Mouse (Mus musculus): ENCODE results near the gene Olfr1352.
"Not testable (repeated sequence)": the region's sequence is repeated elsewhere in the genome, so short reads cannot be mapped to it uniquely, and the experiment has no call there.

Olfr1352 gene

DNA sequence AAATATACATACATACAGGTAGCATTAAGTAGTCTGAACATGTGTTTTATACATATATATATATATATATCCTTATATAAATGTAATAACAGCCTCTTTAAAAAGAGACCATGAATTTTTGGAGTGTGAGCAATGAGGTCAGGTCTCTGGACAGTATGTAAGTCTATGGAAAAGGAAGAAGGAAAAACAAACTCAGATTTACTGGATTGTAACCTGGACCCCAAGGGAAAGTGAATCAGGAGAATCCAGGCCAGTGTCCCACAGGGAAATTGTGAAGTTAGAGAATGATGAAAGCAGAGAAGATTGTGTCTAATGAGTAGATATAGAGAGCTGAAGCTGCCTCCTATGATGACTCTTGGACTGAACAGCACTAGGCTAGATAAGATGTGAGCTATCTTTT is at the start of gene Olfr1352:
Olfr1352 (plus strand) TSS at position 301 of the 400 bp plus-strand sequence.
- DNase-seq, result no peak

DNA sequence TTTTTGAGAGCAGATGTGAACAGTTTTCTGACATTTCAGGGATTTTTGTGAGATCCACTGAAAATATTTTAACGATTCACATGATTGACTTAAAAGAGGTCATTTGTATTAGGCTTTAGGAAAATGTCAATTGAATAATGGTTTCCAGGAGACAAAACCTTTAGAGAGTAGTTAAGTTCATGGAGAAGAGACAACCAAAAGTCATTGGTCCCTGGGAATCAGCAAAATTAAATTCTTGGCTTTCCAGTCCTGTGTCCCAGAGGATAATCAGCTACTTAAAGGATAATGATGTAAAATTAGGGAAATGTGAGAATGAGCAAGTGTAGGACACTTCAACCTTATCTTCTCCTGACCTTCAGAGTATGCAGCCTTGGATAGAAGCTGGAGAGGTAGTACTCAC is 30.5 kb upstream of the Olfr1352 start, which contains the start of gene Olfr8:
Olfr8 (plus strand) TSS at position 301 of the 400 bp plus-strand sequence.
- DNase-seq, result not testable (repeated sequence)

DNA sequence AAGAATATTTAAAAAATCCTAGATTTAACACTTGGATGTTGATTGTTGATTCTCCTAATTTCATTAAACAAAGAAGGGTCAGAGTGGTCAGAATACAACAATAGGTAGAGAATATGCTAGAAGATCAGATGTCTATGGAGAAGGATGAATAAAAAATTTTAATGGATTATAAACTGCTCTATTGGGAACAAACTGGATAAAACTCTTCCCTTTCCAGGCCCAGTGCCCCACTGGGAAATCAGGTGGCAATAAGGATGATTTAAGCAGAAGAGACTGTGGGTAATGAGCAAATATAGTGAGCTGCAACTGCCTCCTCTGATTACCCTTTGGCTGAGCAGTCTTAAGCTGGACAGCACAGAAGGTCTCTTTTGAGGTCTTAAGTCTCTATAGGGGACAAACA is 17.8 kb upstream of the Olfr1352 start, which contains the start of gene Olfr1353:
Olfr1353 (plus strand) TSS at position 301 of the 400 bp plus-strand sequence.
- DNase-seq, result not testable (repeated sequence)

DNA sequence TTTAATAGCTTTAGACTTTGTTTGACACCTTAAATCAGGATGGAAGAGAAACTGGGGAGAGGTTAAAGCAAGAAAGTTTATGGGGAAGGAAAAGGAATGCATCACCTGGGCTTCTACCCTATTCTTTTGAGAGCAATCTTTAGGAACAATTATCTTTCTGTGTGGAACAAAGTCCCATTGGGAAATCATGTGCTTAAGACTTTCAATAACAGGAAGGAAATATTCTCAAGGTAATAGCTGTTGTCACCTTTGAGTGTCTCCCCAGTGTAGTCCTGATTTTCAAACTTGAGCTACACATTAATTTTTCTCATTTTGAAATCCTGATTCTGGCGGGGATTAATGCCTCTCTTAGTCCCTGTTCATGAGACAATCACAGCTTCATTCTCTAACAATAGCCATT is 31.3 kb downstream of the Olfr1352 start, which contains the start of gene Olfr1351:
Olfr1351 (plus strand) TSS at position 301 of the 400 bp plus-strand sequence.
- no peak for DNase-seq

DNA sequence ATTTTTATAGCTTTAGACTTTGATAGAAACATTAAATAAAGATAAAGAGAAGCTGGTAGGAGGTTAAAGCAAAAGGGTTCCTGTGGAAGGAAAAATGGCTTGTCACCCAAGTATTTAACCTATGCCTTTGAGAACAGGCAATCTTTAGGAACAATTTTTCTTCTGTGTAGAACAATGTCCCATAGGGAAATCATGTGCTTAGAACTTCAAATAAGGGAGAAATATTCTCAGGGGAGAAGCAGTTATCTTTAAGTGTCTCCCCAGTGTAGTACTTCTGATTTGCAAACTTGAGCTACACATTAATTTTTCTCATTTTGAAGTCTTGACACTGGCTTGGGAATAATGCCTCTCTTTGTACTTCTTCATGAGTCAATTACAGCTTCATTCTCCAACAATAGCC is 47.6 kb downstream of the Olfr1352 start, which contains the start of gene Olfr57:
Olfr57 (plus strand) TSS at position 301 of the 400 bp plus-strand sequence.
- no peak for DNase-seq

Data from kidney, postnatal 10 days (tissue).